Mouse (Mus musculus) liver, postnatal 0 days (tissue): ENCODE measurements around the gene Nxt1. TPM values are rescaled to one million over a fixed set of nuclear protein-coding genes. Genes with fewer than 3 reads are reported as not detected.

Experiments
- ATAC-seq: fragments of 200-750 bp; cut with Nextera tagmentation; 2 replicates; pipeline ENCODE4 v1.8.0; 2017; ENCODE audit warnings: mild to moderate bottlenecking, moderate library complexity
- DNase-seq: peaks from one replicate; pipeline ENCODE4 v3.0.0-alpha.2; 2016
- H3K27ac ChIP-seq: fragments of 300-500 bp; sonication (generic); 2 replicates; pipeline ENCODE4 v1.5.1; 2014; ENCODE audit warnings: antibody characterized with exemption, moderate library complexity, mild to moderate bottlenecking, low read depth
- H3K27me3 ChIP-seq: fragments of 300-500 bp; sonication (generic); 2 replicates; pipeline ENCODE4 v1.6.1; 2014; ENCODE audit warnings: low read length, control low read depth, mixed read lengths; ENCODE audit not compliant: insufficient read depth
- H3K36me3 ChIP-seq: fragments of 300-500 bp; sonication (generic); replicated peaks from 2 replicates; pipeline ENCODE4 v1.6.1; 2014; ENCODE audit warnings: mild to moderate bottlenecking, control low read depth, low read length, moderate library complexity, mixed read lengths; ENCODE audit not compliant: insufficient read depth
- H3K4me1 ChIP-seq: fragments of 300-500 bp; sonication (generic); 2 replicates; pipeline ENCODE4 v1.6.1; 2014; ENCODE audit warnings: antibody characterized with exemption, mild to moderate bottlenecking, control low read depth; ENCODE audit not compliant: insufficient read depth
- H3K4me2 ChIP-seq: fragments of 300-500 bp; sonication (generic); 2 replicates; pipeline ENCODE4 v1.6.1; 2014; ENCODE audit warnings: low read depth, mild to moderate bottlenecking, low read length, moderate library complexity, mixed read lengths
- H3K4me3 ChIP-seq: fragments of 300-500 bp; sonication (generic); 2 replicates; pipeline ENCODE4 v1.5.1; 2014; ENCODE audit warnings: low read depth, low read length
- H3K9ac ChIP-seq: fragments of 300-500 bp; sonication (generic); replicated peaks from 2 replicates; pipeline ENCODE4 v1.6.1; 2014; ENCODE audit warnings: mild to moderate bottlenecking, moderate library complexity
- H3K9me3 ChIP-seq: fragments of 300-500 bp; sonication (generic); 2 replicates; pipeline ENCODE4 v1.6.1; 2016; ENCODE audit warnings: mild to moderate bottlenecking, control low read depth, low read length, mixed read lengths
- CTCF ChIP-seq: sonication (generic); IDR thresholded peaks from 2 replicates; pipeline ENCODE4 v1.5.1; 2016; ENCODE audit warnings: antibody characterized with exemption, low read depth
- EP300 ChIP-seq: IDR thresholded peaks from 2 replicates; pipeline ENCODE4 v1.6.1; 2016; ENCODE audit warnings: antibody characterized with exemption, low read depth, mild to moderate bottlenecking
- WGBS: fragments of 180-500 bp; shearing (Covaris S2); extraction: QIAGEN DNeasy Blood & Tissue Kit; methylation state at CpG from one replicate; pipeline ENCODE4 v1.1.7; 2014; ENCODE audit not compliant: insufficient replicate concordance; 5-methylcytosine and 5-hydroxymethylcytosine counted together
- polyA plus RNA-seq: library from polyadenylated mRNA; unstranded; fragments of >200 nt; fragmentation: Nextera tagmentation; extraction: Ambion mirVana; gene quantifications from 2 replicates; pipeline ENCODE4 v1.2.1, GENCODE M21; 2015

Nxt1 gene
- polyA plus RNA-seq = 37.4 and 39.8 TPM in 2 replicates

GRCm38 (mm10) chr2:148672199-148673096 is at the start of gene Nxt1:
Nxt1 (plus strand) TSS chr2:148672601.
- TF ChIP-seq EP300 (0 out of 2 replicates have a peak, but pooled peaks have one; percentile 34), CTCF (no peak)
- Histone ChIP-seq H3K27ac (peak within 1 kb of the TSS; percentile 72), H3K36me3 (peaks cover 25% of the 10 kb centered on the region), H3K4me3 (peak within 1 kb of the TSS; percentile 74), H3K9me3 (no peaks in the 10 kb centered on the region), H3K27me3 (no peaks in the 10 kb centered on the region), H3K4me1 (peaks cover 14% of the 10 kb centered on the region), H3K4me2 (peak within 1 kb of the TSS; percentile 78), H3K9ac (peak within 1 kb of the TSS; percentile 70)
- DNase-seq = peak; percentile 99
- ATAC-seq = peak; percentile 100
- 1% methylated on average over 58 of the region's 58 CpGs for WGBS

GRCm38 (mm10) chr2:148623067-148623466 is 49.3 kb upstream of the Nxt1 start:
- no peak overlapping the region for H3K4me2 ChIP-seq
- WGBS = 75% methylated on average over 2 of the region's 2 CpGs
- no peaks in the 10 kb centered on the region for H3K4me1 ChIP-seq
- no peaks in the 10 kb centered on the region for H3K27me3 ChIP-seq
- no peaks in the 10 kb centered on the region for H3K9me3 ChIP-seq
- DNase-seq = no peak
- TF ChIP-seq CTCF (no peak), EP300 (no peak)
- no peak overlapping the region for H3K4me3 ChIP-seq
- no peaks in the 10 kb centered on the region for H3K36me3 ChIP-seq
- no peak overlapping the region for H3K9ac ChIP-seq
- H3K27ac ChIP-seq = no peak overlapping the region
- no peak for ATAC-seq

GRCm38 (mm10) chr2:148624484-148624883 is 47.9 kb upstream of the Nxt1 start:
- Histone ChIP-seq H3K27me3 (no peaks in the 10 kb centered on the region), H3K36me3 (no peaks in the 10 kb centered on the region), H3K4me3 (no peak overlapping the region), H3K4me2 (no peak overlapping the region), H3K27ac (no peak overlapping the region), H3K4me1 (no peaks in the 10 kb centered on the region), H3K9me3 (no peaks in the 10 kb centered on the region), H3K9ac (no peak overlapping the region)
- TF ChIP-seq EP300 (no peak), CTCF (no peak)
- WGBS = 40% methylated on average over 3 of the region's 3 CpGs
- no peak for ATAC-seq
- DNase-seq = no peak

GRCm38 (mm10) chr2:148627011-148627471 is 45.4 kb upstream of the Nxt1 start:
- 69% methylated on average over 3 of the region's 3 CpGs for WGBS

DNA sequence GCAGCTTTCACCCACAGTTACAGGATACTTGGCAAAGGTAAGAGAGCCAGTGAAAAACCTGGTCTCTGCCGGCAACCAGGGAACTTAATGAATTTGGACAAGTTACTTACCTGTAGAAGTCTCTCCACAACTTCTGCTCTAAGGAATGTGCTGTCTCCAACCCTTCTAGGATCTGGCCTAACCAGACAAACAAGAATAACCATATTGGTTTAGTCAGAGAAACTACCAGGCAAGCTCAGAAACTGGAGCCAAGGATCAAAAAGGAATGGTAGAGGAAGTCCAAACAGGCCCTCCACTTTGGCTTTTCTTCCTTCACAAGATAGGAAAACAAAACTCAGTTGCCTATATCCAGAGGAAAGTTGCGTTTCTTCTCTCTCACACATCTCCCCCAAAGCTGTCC is 41.4 kb upstream of the Nxt1 start:
- no peak for DNase-seq
- H3K27me3 ChIP-seq = no peaks in the 10 kb centered on the region
- H3K9ac ChIP-seq = no peak overlapping the region
- TF ChIP-seq CTCF = no peak
- no peak for TF ChIP-seq EP300
- H3K9me3 ChIP-seq = no peaks in the 10 kb centered on the region
- no peak overlapping the region for H3K27ac ChIP-seq
- no peak for ATAC-seq
- H3K4me2 ChIP-seq = no peak overlapping the region
- H3K4me1 ChIP-seq = no peaks in the 10 kb centered on the region
- 69% methylated on average over 2 of the region's 2 CpGs for WGBS
- H3K36me3 ChIP-seq = no peaks in the 10 kb centered on the region
- no peak overlapping the region for H3K4me3 ChIP-seq

More at GRCm38 (mm10) chr2:148627011-148627471, 45.4 kb upstream of the Nxt1 start:
- H3K4me1 ChIP-seq = no peaks in the 10 kb centered on the region
- no peak overlapping the region for H3K27ac ChIP-seq
- H3K4me3 ChIP-seq = no peak overlapping the region
- no peaks in the 10 kb centered on the region for H3K9me3 ChIP-seq
- no peaks in the 10 kb centered on the region for H3K27me3 ChIP-seq
- H3K36me3 ChIP-seq = no peaks in the 10 kb centered on the region
- H3K9ac ChIP-seq = no peak overlapping the region
- no peak for ATAC-seq
- no peak for DNase-seq
- TF ChIP-seq CTCF = no peak
- no peak for TF ChIP-seq EP300
- H3K4me2 ChIP-seq = no peak overlapping the region

DNA sequence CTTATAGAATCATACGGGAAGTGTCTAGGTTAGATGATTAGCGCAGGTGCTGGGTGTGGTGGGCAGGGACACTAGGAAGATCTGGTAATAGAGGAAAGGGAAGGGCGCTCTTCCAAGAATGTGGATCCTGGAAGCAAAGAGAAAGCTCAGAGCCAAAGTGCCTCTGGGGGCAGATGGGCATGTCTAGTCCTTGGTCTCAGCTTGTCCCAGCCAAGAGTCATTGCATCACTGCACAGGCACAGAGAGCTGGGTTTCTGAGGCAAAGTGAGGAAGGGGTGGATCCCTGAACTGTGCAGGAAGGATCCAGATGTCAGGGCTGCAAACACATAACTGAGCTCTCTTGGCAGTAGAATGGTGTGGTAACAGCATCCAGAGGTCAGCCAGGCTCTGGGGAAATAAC is 40.8 kb upstream of the Nxt1 start:
- Histone ChIP-seq H3K9ac (no peak overlapping the region), H3K27me3 (no peaks in the 10 kb centered on the region), H3K4me3 (no peak overlapping the region), H3K27ac (no peak overlapping the region), H3K4me2 (no peak overlapping the region), H3K4me1 (no peaks in the 10 kb centered on the region), H3K9me3 (no peaks in the 10 kb centered on the region), H3K36me3 (no peaks in the 10 kb centered on the region)
- 68% methylated on average over 3 of the region's 3 CpGs for WGBS
- ATAC-seq (no peak), DNase-seq (no peak)
- no peak for TF ChIP-seq CTCF
